Mouse (Mus musculus): ENCODE results near the gene Sf3a3. TPM values are rescaled to one million over a fixed set of nuclear protein-coding genes. Genes with fewer than 3 reads are reported as not detected.
"Not testable (repeated sequence)": the region's sequence is repeated elsewhere in the genome, so short reads cannot be mapped to it uniquely, and the experiment has no call there.

Gene Sf3a3
- polyA plus RNA-seq, 1 experiment = 7.2 TPM

- H3K4me1 ChIP-seq (ENCODE audit: control insufficient read depth, insufficient read depth, insufficient read length, low read length) = peaks cover 12% of the 10 kb centered on the region
- H3K27ac ChIP-seq (ENCODE audit: insufficient read depth, low read depth, low read length) = no peak overlapping the region
- H3K4me3 ChIP-seq (ENCODE audit: low read depth, low read length) = no peak overlapping the region
- WGBS = 4% methylated on average over 5 of the region's 5 CpGs
- H3K27me3 ChIP-seq (ENCODE audit: control insufficient read depth, insufficient read depth, low read length) = no peaks in the 10 kb centered on the region
- TF ChIP-seq POLR2A (IDR thresholded peaks at IDR 0.05; ENCODE audit: low read depth, low read length) (no peak), CTCF (IDR thresholded peaks at IDR 0.05; ENCODE audit: extremely low read depth, insufficient read length, insufficient replicate concordance, low read depth, low read length) (no peak)
- H3K36me3 ChIP-seq (ENCODE audit: control insufficient read depth, insufficient read depth, low read length) = no peaks in the 10 kb centered on the region
These were observed 3.7 kb upstream of the Sf3a3 start for GRCm38 (mm10) chr4:124710776-124711291.

GRCm38 (mm10) chr4:124712618-124713017, 2.0 kb upstream of the Sf3a3 start:
- Histone ChIP-seq H3K4me1 (ENCODE audit: control insufficient read depth, insufficient read depth, insufficient read length, low read length) (peaks cover 12% of the 10 kb centered on the region), H3K36me3 (ENCODE audit: control insufficient read depth, insufficient read depth, low read length) (peaks cover 7% of the 10 kb centered on the region), H3K27ac (ENCODE audit: insufficient read depth, low read depth, low read length) (no peak overlapping the region), H3K27me3 (ENCODE audit: control insufficient read depth, insufficient read depth, low read length) (no peaks in the 10 kb centered on the region), H3K4me3 (ENCODE audit: low read depth, low read length) (no peak overlapping the region)
- TF ChIP-seq CTCF (IDR thresholded peaks at IDR 0.05; ENCODE audit: extremely low read depth, insufficient read length, insufficient replicate concordance, low read depth, low read length) (no peak), POLR2A (IDR thresholded peaks at IDR 0.05; ENCODE audit: low read depth, low read length) (no peak)
- WGBS = 82% methylated on average over 6 of the region's 6 CpGs

- not testable (repeated sequence) for H3K27me3 ChIP-seq (ENCODE audit: control insufficient read depth, insufficient read depth, low read length)
- 67% methylated on average over 5 of the region's 5 CpGs for WGBS
These were observed 726 bp upstream of the Sf3a3 start for GRCm38 (mm10) chr4:124713850-124714249.

GRCm38 (mm10) chr4:124719101-124719500, 4.5 kb downstream of the Sf3a3 start:
- peaks cover 3% of the 10 kb centered on the region for H3K4me1 ChIP-seq (ENCODE audit: control insufficient read depth, insufficient read depth, insufficient read length, low read length)
- no peak overlapping the region for H3K4me3 ChIP-seq (ENCODE audit: low read depth, low read length)
- peaks cover 48% of the 10 kb centered on the region for H3K36me3 ChIP-seq (ENCODE audit: control insufficient read depth, insufficient read depth, low read length)
- TF ChIP-seq POLR2A (IDR thresholded peaks at IDR 0.05; ENCODE audit: low read depth, low read length) = no peak
- TF ChIP-seq CTCF (IDR thresholded peaks at IDR 0.05; ENCODE audit: extremely low read depth, insufficient read length, insufficient replicate concordance, low read depth, low read length) = no peak
- H3K27me3 ChIP-seq (ENCODE audit: control insufficient read depth, insufficient read depth, low read length) = no peaks in the 10 kb centered on the region
- WGBS = 94% methylated on average over 4 of the region's 4 CpGs
- no peak overlapping the region for H3K27ac ChIP-seq (ENCODE audit: insufficient read depth, low read depth, low read length)

More at GRCm38 (mm10) chr4:124713850-124714249, 726 bp upstream of the Sf3a3 start:
- peaks cover 11% of the 10 kb centered on the region for H3K4me1 ChIP-seq (ENCODE audit: control insufficient read depth, insufficient read depth, insufficient read length, low read length)
- H3K36me3 ChIP-seq (ENCODE audit: control insufficient read depth, insufficient read depth, low read length) = peaks cover 16% of the 10 kb centered on the region
- H3K27ac ChIP-seq (ENCODE audit: insufficient read depth, low read depth, low read length); H3K4me3 ChIP-seq (ENCODE audit: low read depth, low read length): not testable (repeated sequence)

GRCm38 (mm10) chr4:124726121-124726520, 11.5 kb downstream of the Sf3a3 start:
- H3K27ac ChIP-seq (ENCODE audit: insufficient read depth, low read depth, low read length) = no peak overlapping the region
- H3K27me3 ChIP-seq (ENCODE audit: control insufficient read depth, insufficient read depth, low read length) = no peaks in the 10 kb centered on the region
- no peak for TF ChIP-seq CTCF (IDR thresholded peaks at IDR 0.05; ENCODE audit: extremely low read depth, insufficient read length, insufficient replicate concordance, low read depth, low read length)
- TF ChIP-seq POLR2A (IDR thresholded peaks at IDR 0.05; ENCODE audit: low read depth, low read length) = no peak
- H3K4me1 ChIP-seq (ENCODE audit: control insufficient read depth, insufficient read depth, insufficient read length, low read length) = no peaks in the 10 kb centered on the region
- no peak overlapping the region for H3K4me3 ChIP-seq (ENCODE audit: low read depth, low read length)
- WGBS = 92% methylated on average over 6 of the region's 6 CpGs
- peaks cover 68% of the 10 kb centered on the region for H3K36me3 ChIP-seq (ENCODE audit: control insufficient read depth, insufficient read depth, low read length)

GRCm38 (mm10) chr4:124736952-124737351, 22.4 kb downstream of the Sf3a3 start:
- H3K4me3 ChIP-seq (ENCODE audit: low read depth, low read length) = no peak overlapping the region
- no peaks in the 10 kb centered on the region for H3K27me3 ChIP-seq (ENCODE audit: control insufficient read depth, insufficient read depth, low read length)
- H3K36me3 ChIP-seq (ENCODE audit: control insufficient read depth, insufficient read depth, low read length) = peaks cover under 1% of the 10 kb centered on the region; the same call in 1 of the 2 replicates
- no peak overlapping the region for H3K27ac ChIP-seq (ENCODE audit: insufficient read depth, low read depth, low read length)
- H3K4me1 ChIP-seq (ENCODE audit: control insufficient read depth, insufficient read depth, insufficient read length, low read length) = peaks cover 6% of the 10 kb centered on the region; the same call in 1 of the 2 replicates
- TF ChIP-seq CTCF (IDR thresholded peaks at IDR 0.05; ENCODE audit: extremely low read depth, insufficient read length, insufficient replicate concordance, low read depth, low read length) (no peak), POLR2A (IDR thresholded peaks at IDR 0.05; ENCODE audit: low read depth, low read length) (no peak)
- WGBS = 84% methylated on average over 2 of the region's 2 CpGs

GRCm38 (mm10) chr4:124737486-124737885, 22.9 kb downstream of the Sf3a3 start:
- Histone ChIP-seq H3K36me3 (ENCODE audit: control insufficient read depth, insufficient read depth, low read length) (no peaks in the 10 kb centered on the region; the same call in 1 of the 2 replicates), H3K4me1 (ENCODE audit: control insufficient read depth, insufficient read depth, insufficient read length, low read length) (peaks cover 6% of the 10 kb centered on the region; the same call in 1 of the 2 replicates), H3K27ac (ENCODE audit: insufficient read depth, low read depth, low read length) (no peak overlapping the region), H3K4me3 (ENCODE audit: low read depth, low read length) (peak overlapping the region; percentile 14; the same call in 1 of the 2 replicates), H3K27me3 (ENCODE audit: control insufficient read depth, insufficient read depth, low read length) (no peaks in the 10 kb centered on the region)
- TF ChIP-seq CTCF (IDR thresholded peaks at IDR 0.05; ENCODE audit: extremely low read depth, insufficient read length, insufficient replicate concordance, low read depth, low read length) (no peak), POLR2A (IDR thresholded peaks at IDR 0.05; ENCODE audit: low read depth, low read length) (no peak)
- 72% methylated on average over 5 of the region's 5 CpGs for WGBS

Data from small intestine, adult 2 months (tissue).